Mouse (Mus musculus) small intestine, adult 2 months (tissue): ENCODE measurements at regions not wholly inside any gene's neighbourhood (a gene's known extent, or its start where the extent isn't known, plus 50 kb on each side); places are given as distances from the start of the nearest gene placed in this dataset.

Source experiments
- CTCF ChIP-seq: fragments of 200-500 bp; IDR thresholded peaks from 2 replicates; pipeline ENCODE4 v1.5.1; 2012; ENCODE audit warnings: low read depth, mild to moderate bottlenecking, control low read depth, inconsistent platforms, low read length, moderate library complexity, mixed read lengths; ENCODE audit not compliant: insufficient replicate concordance, insufficient read length; ENCODE audit errors: extremely low read depth
- POLR2A ChIP-seq: fragments of 200-500 bp; IDR thresholded peaks from 2 replicates; pipeline ENCODE4 v1.6.1; 2012; ENCODE audit warnings: low read depth, mild to moderate bottlenecking, control low read depth, inconsistent platforms, low read length, moderate library complexity

DNA sequence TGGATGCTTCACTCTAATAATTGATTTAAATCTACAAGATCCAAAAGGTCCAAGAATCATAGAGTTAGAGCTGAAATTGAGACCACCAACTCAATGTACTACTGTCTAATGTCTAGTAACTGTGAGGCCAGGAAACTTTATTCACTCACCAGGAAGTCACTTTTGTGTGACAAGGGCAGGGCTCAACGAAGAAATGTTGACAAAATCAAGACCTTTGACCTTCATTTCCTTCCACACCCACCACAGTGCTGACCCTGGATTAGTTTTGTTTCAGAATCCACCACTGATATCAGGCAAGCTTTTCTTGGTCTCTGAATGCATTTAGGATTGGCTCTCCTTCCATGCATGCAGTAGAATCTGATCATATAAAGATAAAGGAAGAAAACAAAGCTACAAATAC is 487.5 kb upstream of the Gm26657 start:
- TF ChIP-seq CTCF: no peak
- no peak for TF ChIP-seq POLR2A
